Mouse (Mus musculus) spleen, postnatal 10 days (tissue): ENCODE results near the gene Adora3.

ENCODE experiments used
- DNase-seq, 2 experiments: peaks; one replicate each; pipeline ENCODE4 v3.0.0; 2021 to 2022; ENCODE audit warnings: low spot score in 2 of 2

Gene Adora3

DNA sequence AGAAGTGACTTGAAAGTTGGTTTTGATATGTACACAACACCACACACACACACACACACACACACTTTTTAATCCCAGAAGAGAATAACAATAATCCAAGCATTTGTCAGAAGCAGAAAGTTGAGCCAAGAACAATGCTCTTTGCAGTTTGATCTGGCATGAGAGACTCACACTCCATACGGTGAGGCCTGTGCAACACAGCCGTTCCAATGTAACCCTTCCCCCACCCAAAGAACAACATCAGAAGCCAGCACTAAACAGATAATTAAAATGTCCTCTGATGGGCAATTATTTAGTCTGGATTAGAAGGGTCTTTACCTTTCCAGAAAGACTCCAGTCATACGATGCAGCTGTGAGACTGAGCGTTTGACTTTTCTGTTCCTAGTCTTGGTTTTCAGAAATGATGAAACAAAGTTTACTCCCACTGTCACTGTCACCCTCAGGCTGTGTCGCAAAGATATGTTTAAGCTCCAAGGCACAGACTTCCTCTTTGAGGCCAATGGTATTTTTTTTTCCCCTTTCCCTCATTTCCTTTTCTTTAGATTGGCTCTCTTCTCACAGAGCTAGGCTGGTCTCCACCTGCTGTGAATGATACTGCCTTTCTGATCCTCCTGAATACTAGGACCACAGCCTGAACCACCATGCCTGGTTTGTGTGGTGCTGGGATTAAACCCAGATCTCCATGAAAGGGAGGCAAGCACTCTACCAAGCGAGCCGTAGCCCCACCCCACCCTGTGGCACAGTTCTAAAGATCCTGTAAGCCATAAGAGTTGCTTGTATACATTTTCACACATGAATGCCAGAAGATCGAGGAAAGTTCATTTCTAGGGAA lies 61.8 kb downstream of the Adora3 start, which contains the start of gene I830077J02Rik:
TSS of gene I830077J02Rik (minus strand) at position 425 of the 832 bp plus-strand sequence.
- DNase-seq, result no peak

DNA sequence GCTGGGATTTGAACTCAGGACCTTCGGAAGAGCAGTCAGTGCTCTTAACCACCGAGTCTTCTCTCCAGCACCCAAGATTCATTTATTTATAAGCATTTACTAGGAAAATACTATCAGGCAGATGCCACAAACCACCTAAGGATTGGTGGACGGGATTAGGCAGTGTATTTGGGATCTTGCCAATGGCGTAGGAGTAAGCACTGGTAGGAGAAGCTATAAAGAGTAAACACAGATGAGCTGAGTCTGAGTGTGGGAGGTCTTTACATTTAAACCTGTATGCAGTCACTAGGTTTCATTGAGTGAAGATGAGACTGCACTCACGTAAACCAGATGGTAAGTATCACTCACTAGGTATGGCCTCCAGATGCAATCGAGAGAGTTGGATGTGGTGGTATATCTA lies 63.3 kb downstream of the Adora3 start:
- no peak for DNase-seq

DNA sequence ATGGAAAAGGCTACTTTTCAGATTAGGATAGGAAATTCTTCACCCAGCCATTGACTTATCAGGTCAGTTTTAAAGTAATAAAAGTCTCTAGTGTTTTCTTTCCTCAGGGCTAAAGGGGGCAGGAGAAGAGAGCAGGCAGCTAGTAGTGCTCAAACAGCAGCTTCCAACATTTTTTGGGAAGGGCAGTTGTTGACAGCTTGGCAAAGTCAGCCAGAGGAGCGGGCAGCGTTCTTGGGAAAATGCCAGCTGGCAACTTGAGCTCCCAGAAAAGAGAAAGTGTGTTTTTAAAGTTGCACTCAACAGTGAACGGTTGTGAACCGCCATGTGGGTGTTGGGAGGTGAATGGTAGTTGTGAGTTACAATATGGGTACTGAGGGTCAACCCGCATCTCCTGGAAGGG lies 64.4 kb downstream of the Adora3 start:
- no peak for DNase-seq

DNA sequence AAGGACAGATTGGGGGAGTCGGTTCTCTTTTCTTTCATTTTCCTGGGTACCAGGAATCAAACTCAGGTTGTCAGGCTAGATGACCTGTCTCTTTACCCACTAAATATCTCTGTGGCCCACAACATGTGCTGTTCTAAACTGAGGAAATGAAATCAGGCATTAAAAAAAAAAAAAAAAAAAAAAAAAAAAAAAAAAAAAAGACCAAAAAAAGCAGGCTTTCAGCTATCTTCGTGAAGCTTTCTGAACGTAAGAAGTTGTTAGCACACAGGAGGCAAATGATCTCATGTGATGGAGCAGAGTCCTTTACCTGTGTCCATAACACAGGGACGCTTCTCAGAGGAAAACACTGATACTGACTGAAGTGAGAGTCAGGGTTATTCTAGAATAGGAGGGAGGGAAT lies 65.5 kb downstream of the Adora3 start:
- DNase-seq, result no peak

DNA sequence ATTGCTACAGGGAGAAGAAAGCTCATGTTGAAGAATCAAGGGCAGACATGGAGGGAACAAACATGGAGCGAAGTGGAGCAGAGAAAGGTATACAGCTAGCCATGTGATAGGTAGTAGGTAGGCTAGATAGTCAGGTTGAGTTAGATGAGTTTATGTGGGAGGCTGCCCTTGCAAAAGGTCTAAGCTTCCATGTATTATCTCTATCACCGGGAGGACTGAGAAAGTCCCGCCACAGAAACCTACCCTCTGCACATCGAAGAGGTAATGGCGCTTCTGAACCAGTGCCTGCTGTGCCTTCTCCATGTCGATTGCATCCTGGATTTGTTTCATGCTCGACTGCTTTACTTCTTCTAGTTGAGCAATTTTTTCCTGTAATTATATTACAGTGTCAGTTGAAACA lies 80.7 kb downstream of the Adora3 start:
- DNase-seq, result no peak

DNA sequence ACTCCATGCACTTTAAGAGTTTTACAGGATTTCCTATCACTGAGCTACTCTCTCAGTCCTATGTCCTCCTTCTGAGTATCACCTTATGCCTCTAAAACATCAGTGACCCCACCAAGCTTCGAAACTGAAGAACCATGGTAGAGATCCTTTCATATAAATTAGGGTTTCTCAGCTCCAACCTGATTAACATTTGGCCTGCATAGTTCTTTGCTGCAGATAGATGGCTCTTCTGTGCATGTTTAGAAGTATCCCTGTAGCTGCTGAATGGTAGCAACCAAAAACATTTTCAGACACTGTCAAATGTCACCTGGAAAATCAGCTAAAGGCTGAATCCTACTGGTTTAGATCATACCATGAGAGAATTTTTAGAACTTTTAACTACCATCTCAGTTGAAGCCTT lies 86.6 kb downstream of the Adora3 start:
- DNase-seq, result no peak

DNA sequence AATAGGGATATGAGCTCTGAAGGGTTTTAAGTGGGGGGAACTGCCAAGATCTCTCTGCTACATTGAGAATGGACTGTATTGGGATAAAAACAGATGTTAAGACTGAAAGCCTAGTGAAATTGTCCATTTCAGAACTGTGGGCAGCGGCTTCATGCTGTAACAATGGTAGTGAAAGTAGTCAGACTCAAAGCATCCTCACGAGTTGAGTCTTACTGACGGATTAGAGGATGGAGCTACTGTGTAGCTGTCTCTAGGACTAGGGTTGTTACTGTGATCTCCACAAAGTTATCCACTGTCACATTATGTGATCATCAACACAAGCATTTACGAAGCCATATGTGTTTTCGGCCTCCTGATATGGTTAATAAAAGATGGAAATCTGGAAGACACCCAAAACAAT lies 87.5 kb downstream of the Adora3 start:
- no peak for DNase-seq
